In genomic region chr14:102020161-102020605, GRCm38 (mm10) we compare ENCODE assay signal across 7 mouse cellular contexts.
DNase-seq lines count a peak whose midpoint lies in the region; ATAC-seq and TF ChIP-seq lines count a peak whose summit lies in the region.

No protein-coding gene starts in this region.

- no peak overlapping the region for H3K4me2 ChIP-seq in neural tube, embryonic 13.5 days

- peak; percentile 71 for ATAC-seq in neural tube, embryonic 13.5 days (ENCODE audit: low read depth)

- TF ChIP-seq CTCF in thymus, adult 2 months (IDR thresholded peaks at IDR 0.05; ENCODE audit: borderline replicate concordance, control insufficient read depth, extremely low read depth, insufficient read depth, low read length, poor library complexity) = no peak

- no peak overlapping the region for H3K4me3 ChIP-seq in neural tube, embryonic 13.5 days
- H3K4me3 ChIP-seq in thymus, adult 2 months (ENCODE audit: control insufficient read depth, insufficient read depth, low read length) = no peak overlapping the region

- TF ChIP-seq POLR2A in thymus, adult 2 months (IDR thresholded peaks at IDR 0.05; ENCODE audit: control insufficient read depth, extremely low read depth, insufficient read depth, low read length, poor library complexity) = no peak

- H3K27me3 ChIP-seq in neural tube, embryonic 13.5 days = no peaks in the 10 kb centered on the region
- no peaks in the 10 kb centered on the region for H3K27me3 ChIP-seq in thymus, adult 2 months (ENCODE audit: control insufficient read depth, insufficient read depth, low read length)

- H3K27ac ChIP-seq in neural tube, embryonic 13.5 days (replicated peaks) = peak overlapping the region; percentile 65
- no peak overlapping the region for H3K27ac ChIP-seq in thymus, adult 2 months (ENCODE audit: control insufficient read depth, insufficient read depth, low read length)

- intact Hi-C loops in left cerebral cortex, postnatal 4 days (cut with DNase I) = no loop called here
- intact Hi-C loops in left cerebral cortex, postnatal 14 days (cut with DNase I) = no loop called here
- intact Hi-C loops in heart, postnatal 14 days (cut with DNase I) = no loop called here

- 15% methylated on average over 8 of the region's 8 CpGs for WGBS in neural tube, embryonic 13.5 days
- 92% methylated on average over 8 of the region's 8 CpGs for WGBS in thymus, adult 2 months

- DNase-seq in left cerebral cortex, postnatal 4 days = peak; percentile 65
- no peak for DNase-seq in left cerebral cortex, postnatal 14 days (ENCODE audit: low spot score in 2 of 2)
- DNase-seq in cerebellum, adult 9-11 months = peak; percentile 79
- DNase-seq in heart, postnatal 14 days = peak; percentile 42 to 45
- no peak for DNase-seq in thymus, adult 2 months
- no peak for DNase-seq in adrenal gland, postnatal 10 days

- H3K9ac ChIP-seq in neural tube, embryonic 13.5 days = no peak overlapping the region

- H3K36me3 ChIP-seq in neural tube, embryonic 13.5 days = no peaks in the 10 kb centered on the region
- no peaks in the 10 kb centered on the region for H3K36me3 ChIP-seq in thymus, adult 2 months (ENCODE audit: control insufficient read depth, insufficient read depth, low read length)

- no peaks in the 10 kb centered on the region for H3K9me3 ChIP-seq in neural tube, embryonic 13.5 days

- peaks cover 14% of the 10 kb centered on the region for H3K4me1 ChIP-seq in neural tube, embryonic 13.5 days (replicated peaks)
- H3K4me1 ChIP-seq in thymus, adult 2 months (replicated peaks; ENCODE audit: control insufficient read depth, insufficient read depth, low read length) = no peaks in the 10 kb centered on the region

Comparison
In these comparisons a context has a peak if more than half of its experiments do, and no peak if none do; other contexts are left out.
1. DNase-seq: peak in left cerebral cortex, postnatal 4 days (single experiment), cerebellum, adult 9-11 months (single experiment) and heart, postnatal 14 days (2 of 2); none in left cerebral cortex, postnatal 14 days (0 of 2), thymus, adult 2 months (single experiment) and adrenal gland, postnatal 10 days (single experiment).